Mouse (Mus musculus) yolk sac, embryonic 10.5 days (tissue): Measurements from ENCODE around the gene Afg1l.

Source experiments
- DNase-seq: peaks from one replicate; pipeline ENCODE4 v3.0.0-alpha.2; 2017; ENCODE audit warnings: low spot score

Afg1l gene

GRCm38 (mm10) chr10:42267811-42268545 is 210.4 kb downstream of the Afg1l start:
- DNase-seq: no peak

DNA sequence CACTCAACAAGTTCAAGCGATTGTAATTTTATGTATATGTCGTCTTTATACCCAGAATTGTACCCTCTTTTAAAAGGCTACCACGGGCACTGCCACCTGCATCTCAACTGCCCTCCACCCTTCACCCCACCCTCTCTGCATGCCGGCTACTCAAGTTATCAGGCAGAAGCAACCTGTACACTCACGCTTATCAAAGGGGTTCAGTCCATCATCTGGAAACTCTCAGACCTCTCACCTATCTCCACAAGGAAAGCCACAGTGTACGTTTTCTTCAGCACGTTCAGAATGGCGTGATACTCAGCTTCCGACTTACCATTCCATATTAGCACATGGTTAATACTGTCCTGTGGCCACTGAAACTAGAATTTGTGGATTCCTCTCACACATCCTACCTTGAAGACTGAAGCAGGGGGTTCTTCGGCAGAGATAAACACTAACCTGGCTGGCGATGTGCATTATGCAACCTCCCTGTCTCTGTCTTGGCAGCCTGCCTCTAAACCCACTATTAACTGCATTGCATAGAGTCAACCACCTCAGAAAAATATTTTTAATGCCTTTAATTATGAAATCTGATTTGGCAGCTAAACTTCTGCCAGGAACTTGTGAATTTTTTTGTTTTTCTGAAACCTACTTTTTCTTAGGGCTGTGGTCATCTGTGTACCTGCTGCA is 213.2 kb downstream of the Afg1l start:
- DNase-seq: no peak

DNA sequence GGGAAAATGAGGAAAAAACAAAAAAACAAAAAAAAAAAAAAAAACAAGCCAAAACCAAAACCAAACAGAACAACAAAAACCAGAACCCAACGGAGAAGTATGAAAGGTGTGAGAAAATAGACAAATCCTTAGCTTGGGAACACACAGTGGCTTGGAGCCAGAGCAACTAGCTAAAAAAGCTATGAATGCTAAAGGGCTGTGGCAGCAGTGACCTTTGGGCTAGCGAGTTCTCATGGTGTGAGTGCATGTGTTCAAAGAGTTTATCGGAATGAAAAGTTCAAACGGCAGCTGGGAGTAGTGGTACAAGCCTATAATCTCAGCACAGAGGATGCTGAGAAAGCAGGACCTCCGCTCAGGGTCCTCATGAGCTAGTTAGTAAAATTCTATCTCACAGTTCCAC is 214.2 kb downstream of the Afg1l start:
- DNase-seq: peak; percentile 25

DNA sequence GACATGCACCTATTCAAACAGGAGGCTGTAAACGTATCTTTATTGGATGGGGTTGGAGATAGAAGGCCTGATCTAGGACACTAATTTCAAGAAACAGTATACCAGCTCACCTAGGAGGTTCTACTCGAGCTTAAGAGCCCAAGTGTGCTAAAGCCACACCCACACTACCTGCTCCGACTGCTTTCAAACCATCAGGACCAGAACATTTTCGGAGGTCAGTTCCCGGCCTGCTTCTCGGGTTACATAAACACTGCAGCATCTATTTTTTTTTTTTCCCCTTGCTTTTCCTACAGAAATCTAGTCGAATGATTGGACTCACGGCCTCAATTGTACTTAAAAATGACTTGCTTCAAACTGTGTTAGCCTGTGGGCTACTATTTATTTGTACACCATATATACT is 214.7 kb downstream of the Afg1l start:
- DNase-seq: no peak
